Mouse (Mus musculus) testis, adult 2 months (tissue): Measurements from ENCODE around the gene Fat2.

Experiments
- CTCF ChIP-seq: fragments of 200-500 bp; IDR thresholded peaks from 2 replicates; pipeline ENCODE4 v1.5.1; 2012; ENCODE audit warnings: low read depth, mild to moderate bottlenecking, inconsistent platforms, low read length, moderate library complexity; ENCODE audit not compliant: control insufficient read depth, insufficient read depth, insufficient replicate concordance
- POLR2A ChIP-seq: fragments of 200-500 bp; IDR thresholded peaks from 2 replicates; pipeline ENCODE4 v1.6.1; 2012; ENCODE audit warnings: low read depth, mild to moderate bottlenecking, inconsistent platforms, low read length, moderate library complexity; ENCODE audit not compliant: control insufficient read depth

DNA sequence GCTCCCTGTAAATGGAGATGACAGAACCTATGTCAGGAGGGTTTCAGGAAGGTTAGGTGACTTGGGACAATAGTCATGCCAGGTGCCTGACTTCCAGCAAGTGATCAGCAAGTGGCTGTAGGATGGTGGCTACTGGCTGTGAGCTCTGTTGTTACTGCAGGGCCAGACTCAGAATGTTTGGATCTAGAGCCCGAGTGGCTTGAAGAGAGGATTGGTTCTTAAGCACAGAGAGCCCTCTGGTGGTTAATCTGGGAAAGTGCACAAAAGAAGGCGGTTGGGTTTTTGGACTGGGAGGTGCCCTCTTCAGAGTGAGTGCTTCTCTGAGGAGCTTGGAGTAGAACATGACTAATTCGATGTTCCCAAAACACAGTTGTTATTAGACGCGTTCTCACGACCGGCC is 95.8 kb downstream of the Fat2 start:
- no peak for TF ChIP-seq POLR2A
- no peak for TF ChIP-seq CTCF
